Mouse (Mus musculus) C2C12 (cell line): Measurements from ENCODE around the gene Cyp4f13.

Experiments
- CEBPB ChIP-seq: IDR thresholded peaks from one replicate; pipeline ENCODE4 v1.6.1; 2011; ENCODE audit warnings: low read depth, mild to moderate bottlenecking, control low read depth, moderate library complexity
- CTCF ChIP-seq: IDR thresholded peaks from one replicate; pipeline ENCODE4 v1.5.1; 2011; ENCODE audit not compliant: control insufficient read depth, insufficient read depth, insufficient read length
- MYOG ChIP-seq: IDR thresholded peaks from one replicate; pipeline ENCODE4 v1.6.1; 2011; ENCODE audit not compliant: control insufficient read depth, insufficient read length; ENCODE audit errors: extremely low read depth
- USF1 ChIP-seq: IDR thresholded peaks from one replicate; pipeline ENCODE4 v1.6.1; 2011; ENCODE audit warnings: low read depth, mild to moderate bottlenecking, control low read depth, moderate library complexity

DNA sequence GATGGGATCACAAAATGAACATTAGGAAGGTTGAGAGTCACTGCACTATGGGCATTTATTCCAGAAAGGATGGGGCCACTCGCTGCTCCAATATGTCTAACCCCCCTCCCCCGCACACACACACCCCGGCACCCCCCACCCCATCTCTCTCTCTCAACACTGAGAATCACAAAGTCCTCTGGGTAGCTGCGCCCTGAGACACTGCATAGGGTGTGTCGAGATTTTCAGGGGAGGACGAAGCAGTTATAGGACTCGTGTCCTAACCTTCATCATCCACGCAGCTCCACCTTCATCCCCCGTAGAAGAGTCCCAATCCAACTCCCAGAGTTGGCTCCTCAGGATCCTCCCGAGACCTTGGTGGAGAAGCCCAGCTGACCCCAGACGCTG is 56.4 kb downstream of the Cyp4f13 start:
- TF ChIP-seq CTCF (no peak), CEBPB (no peak), USF1 (no peak), MYOG (no peak)
